Mouse (Mus musculus) embryonic fibroblast, embryonic 13.5 days (primary cell): Measurements from ENCODE around the gene Ctnnal1. TPM values are rescaled to one million over a fixed set of nuclear protein-coding genes. Genes with fewer than 3 reads are reported as not detected.

ENCODE experiments used
- H3K27ac ChIP-seq: 2 replicates; pipeline ENCODE4 v1.5.1; 2012; ENCODE audit warnings: low read length, control low read depth, inconsistent platforms; ENCODE audit not compliant: insufficient read depth
- H3K4me1 ChIP-seq: 2 replicates; pipeline ENCODE4 v1.6.1; 2011; ENCODE audit warnings: low read length; ENCODE audit not compliant: control insufficient read depth, insufficient read depth
- H3K4me3 ChIP-seq: 2 replicates; pipeline ENCODE4 v1.5.1; 2011; ENCODE audit warnings: mild to moderate bottlenecking, control low read depth, low read length; ENCODE audit not compliant: insufficient read depth
- CTCF ChIP-seq: IDR thresholded peaks from 2 replicates; pipeline ENCODE4 v1.5.1; 2011; ENCODE audit warnings: mild to moderate bottlenecking, control low read depth, low read length, moderate library complexity, borderline replicate concordance; ENCODE audit not compliant: insufficient read depth
- POLR2A ChIP-seq: IDR thresholded peaks from 2 replicates; pipeline ENCODE4 v1.6.1; 2011; ENCODE audit warnings: low read depth, mild to moderate bottlenecking, control low read depth, low read length, moderate library complexity
- polyA plus RNA-seq: library from polyadenylated mRNA; stranded (reverse); fragments of >200 nt; gene quantifications from 2 replicates; pipeline ENCODE4 v1.2.4, GENCODE M21; 2011; ENCODE audit warnings: low read depth; ENCODE audit not compliant: missing spikeins, insufficient read length

Gene Ctnnal1
- polyA plus RNA-seq, 1 experiment, result 10.4 TPM

DNA sequence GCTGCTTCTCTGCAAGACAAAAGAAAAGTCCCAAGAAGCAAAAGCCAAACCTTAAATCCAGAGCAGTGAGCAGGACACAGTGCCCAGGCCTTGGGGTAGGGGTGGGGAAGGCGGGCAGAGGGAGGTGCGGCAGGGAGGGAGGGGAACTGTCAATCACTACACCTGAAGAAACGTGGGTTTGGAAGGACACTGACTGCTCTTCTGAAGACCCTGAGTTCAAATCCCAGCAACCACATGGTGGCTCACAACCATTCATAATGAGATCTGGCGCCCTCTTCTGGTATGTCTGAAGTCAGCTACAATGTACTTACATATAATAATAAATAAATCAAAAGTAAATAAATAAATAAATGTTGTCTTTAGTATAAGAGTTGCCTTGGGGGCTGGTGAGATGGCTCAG, 20.1 kb downstream of the Ctnnal1 start:
- TF ChIP-seq CTCF (no peak), POLR2A (no peak)
- H3K4me1 ChIP-seq, result 0 out of 2 replicates have a peak, but pooled peaks cover 7% of the 10 kb centered on the region
- no peak overlapping the region for H3K27ac ChIP-seq
- no peak overlapping the region for H3K4me3 ChIP-seq

DNA sequence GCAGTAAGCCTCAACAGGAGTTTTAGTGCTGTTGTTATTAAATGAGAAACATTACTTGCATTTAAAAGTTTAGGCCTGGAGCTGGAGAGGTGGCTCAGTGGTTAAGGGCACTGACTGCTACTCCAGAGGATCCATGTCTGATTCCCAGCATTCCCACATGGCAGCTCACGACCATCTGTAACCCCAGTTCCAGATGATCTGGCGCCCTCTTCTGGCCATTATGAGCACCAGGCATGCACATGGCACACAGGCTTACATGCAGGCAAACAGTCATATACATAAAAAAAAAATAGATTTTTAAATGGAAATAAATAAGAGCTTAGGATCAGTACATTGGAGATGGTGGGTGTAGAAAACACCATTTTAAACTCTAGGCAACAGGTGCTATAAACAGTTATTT, 21.0 kb downstream of the Ctnnal1 start:
- TF ChIP-seq POLR2A (no peak), CTCF (0 out of 2 replicates have a peak, but pooled peaks have one; percentile 10)
- no peak overlapping the region for H3K27ac ChIP-seq
- H3K4me3 ChIP-seq, result no peak overlapping the region
- H3K4me1 ChIP-seq, result 0 out of 2 replicates have a peak, but pooled peaks cover 7% of the 10 kb centered on the region

DNA sequence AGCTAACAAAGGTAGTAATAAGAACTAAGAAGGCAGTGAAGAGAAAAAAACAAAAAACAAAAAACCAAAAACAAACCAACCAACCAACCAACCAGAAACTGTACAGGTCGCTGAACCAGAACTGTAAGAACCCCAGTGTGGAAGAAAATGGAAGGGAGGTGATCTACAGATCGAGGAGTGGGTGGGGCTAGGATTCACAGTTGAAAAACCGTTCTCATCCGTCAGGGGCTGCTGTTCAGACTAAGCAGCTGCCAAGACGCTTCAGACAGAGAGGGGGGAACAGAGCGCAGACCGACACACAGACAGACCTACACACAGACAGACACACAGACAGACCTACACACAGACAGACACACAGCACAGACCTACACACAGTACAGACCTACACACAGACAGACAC, 22.5 kb downstream of the Ctnnal1 start:
- H3K4me1 ChIP-seq, result peaks cover 10% of the 10 kb centered on the region; the same call in 1 of the 2 replicates
- H3K4me3 ChIP-seq, result no peak overlapping the region
- TF ChIP-seq POLR2A (no peak), CTCF (no peak)
- no peak overlapping the region for H3K27ac ChIP-seq

DNA sequence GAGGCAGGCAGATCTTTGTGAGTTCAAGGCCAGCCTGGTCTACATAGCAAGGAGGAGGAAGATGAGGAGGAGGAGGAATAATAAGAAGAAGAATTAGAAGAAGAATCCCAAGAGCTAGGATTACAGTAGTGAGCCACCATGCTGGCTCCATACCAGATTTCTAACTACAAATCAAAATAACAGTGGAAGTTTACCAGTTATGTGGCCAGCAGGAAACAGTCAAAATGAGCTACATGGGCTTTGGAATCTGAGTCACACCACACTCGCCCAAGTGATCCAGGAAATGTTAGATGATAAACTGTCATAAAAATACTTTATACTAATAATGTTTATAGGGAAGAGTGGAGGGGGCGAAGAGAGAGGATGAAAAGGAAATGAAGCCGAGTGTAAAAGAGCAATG, 24.7 kb downstream of the Ctnnal1 start:
- Histone ChIP-seq H3K4me1 (peaks cover 7% of the 10 kb centered on the region; the same call in 1 of the 2 replicates), H3K27ac (no peak overlapping the region), H3K4me3 (no peak overlapping the region)
- TF ChIP-seq POLR2A (no peak), CTCF (no peak)

DNA sequence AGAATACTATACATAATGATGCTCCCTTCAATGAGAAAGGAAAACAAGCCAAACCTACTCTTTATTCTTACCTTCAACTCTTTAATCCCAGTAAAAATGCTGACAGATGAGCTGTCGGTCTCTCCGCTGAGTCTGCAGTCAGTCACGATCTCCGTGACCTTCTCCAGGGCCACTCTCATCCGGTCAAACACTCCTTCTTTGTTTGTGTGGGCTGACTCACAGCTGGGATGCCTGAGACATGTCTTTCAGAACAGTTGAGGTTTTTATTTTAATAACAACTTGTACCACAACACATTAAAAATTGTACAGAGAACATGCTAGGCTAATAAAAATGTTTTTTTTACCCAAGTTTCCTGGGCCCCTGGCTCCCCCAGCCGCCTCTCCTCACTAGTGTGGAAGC, 27.3 kb downstream of the Ctnnal1 start:
- Histone ChIP-seq H3K4me3 (no peak overlapping the region), H3K27ac (no peak overlapping the region), H3K4me1 (peaks cover 7% of the 10 kb centered on the region; the same call in 1 of the 2 replicates)
- TF ChIP-seq CTCF (no peak), POLR2A (no peak)

DNA sequence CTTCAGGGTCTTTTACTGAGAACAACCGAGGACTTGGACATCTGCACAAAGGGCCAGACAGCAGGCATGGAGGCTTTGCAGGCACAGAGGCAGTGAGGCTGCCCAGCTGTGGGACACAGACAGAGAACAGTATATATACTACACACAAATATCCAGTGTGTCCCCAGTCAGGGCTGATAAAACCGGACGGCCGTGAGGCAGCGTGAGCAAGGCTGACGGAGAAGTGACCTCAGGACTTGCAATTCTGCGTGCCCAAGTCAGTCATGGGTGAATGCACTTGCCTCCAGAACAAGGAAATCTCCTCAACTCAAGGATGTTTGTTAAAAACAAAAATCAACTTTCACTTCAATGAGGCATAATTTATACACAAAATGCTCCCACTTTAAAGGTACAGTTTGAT, 33.0 kb downstream of the Ctnnal1 start:
- Histone ChIP-seq H3K4me3 (no peak overlapping the region), H3K4me1 (peaks cover 3% of the 10 kb centered on the region; the same call in 1 of the 2 replicates), H3K27ac (no peak overlapping the region)
- TF ChIP-seq POLR2A (no peak), CTCF (no peak)

DNA sequence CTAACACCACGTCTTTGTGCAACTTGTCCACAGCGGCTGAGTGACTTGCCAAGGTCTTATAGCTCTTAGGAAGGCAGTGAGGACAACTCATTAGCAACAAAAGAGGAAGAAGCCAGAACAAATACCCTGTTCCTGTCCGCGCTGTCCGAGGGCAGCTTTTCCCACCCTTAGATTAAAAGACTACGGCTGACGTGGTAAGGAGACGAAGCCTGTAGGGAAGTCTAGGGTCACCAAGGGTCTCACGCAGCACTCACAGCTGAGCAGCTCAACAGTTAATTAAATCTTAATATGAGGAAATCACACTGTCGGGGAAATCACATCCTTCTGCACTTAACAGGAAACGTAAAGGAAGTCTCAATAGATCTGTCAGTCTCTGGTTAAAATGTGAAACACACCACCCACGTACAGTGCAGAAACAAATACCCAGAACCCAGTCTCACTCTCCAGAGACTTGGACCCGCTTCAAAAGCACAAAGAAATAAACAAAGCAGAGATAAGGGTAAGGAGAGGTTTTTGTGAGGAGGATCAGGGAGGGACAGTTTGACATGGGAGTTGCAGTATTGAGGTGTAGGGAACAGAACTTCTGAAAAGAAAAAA, 33.9 kb downstream of the Ctnnal1 start:
- Histone ChIP-seq H3K4me3 (no peak overlapping the region), H3K4me1 (peaks cover 3% of the 10 kb centered on the region; the same call in 1 of the 2 replicates), H3K27ac (no peak overlapping the region)
- TF ChIP-seq CTCF (no peak), POLR2A (no peak)

DNA sequence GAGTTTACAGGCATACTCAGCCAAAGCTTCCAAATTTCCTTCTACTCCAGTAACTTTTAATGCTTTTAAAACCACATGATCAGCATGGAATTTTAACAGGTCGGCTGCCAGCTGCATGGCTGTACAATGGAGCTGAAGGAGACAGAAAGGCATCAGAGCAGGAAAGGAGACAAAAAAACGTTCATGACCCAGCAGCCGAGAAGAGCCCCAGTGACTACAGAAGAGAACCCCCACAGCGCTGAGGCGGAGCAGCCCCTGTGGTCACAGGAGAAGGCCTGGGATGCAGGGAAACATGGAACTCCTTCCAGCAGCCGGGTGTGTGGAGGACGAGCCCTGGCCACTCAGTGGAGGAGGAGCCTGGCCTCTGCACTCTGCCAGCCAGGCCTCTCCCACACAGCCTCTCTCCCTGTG, 35.5 kb downstream of the Ctnnal1 start:
- Histone ChIP-seq H3K4me1 (peaks cover 3% of the 10 kb centered on the region; the same call in 1 of the 2 replicates), H3K4me3 (no peak overlapping the region), H3K27ac (peak overlapping the region; percentile 92)
- TF ChIP-seq POLR2A, result peak; percentile 38
- TF ChIP-seq CTCF, result no peak

DNA sequence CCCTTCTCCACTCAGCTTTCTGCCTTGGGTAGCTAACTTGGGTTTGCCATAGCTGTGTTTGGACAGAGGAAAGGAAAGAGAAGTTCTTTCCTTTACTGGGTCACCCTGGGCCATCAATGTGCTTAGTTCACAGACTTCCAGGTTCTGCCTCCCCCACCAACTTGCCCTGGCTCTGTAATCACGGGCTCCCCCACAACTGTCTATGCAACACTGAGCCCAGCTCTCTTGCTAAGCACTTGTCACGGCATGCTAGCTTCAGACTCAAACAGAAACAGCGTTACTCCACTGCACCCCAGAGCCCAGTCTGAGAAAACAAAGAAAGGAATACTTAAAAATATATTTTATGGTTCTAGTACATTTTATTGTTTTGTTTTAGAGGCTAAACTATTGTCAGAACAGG, 36.1 kb downstream of the Ctnnal1 start:
- TF ChIP-seq POLR2A, result no peak
- no peak for TF ChIP-seq CTCF
- no peak overlapping the region for H3K4me3 ChIP-seq
- H3K4me1 ChIP-seq, result peaks cover 3% of the 10 kb centered on the region; the same call in 1 of the 2 replicates
- H3K27ac ChIP-seq, result peak overlapping the region; percentile 74

DNA sequence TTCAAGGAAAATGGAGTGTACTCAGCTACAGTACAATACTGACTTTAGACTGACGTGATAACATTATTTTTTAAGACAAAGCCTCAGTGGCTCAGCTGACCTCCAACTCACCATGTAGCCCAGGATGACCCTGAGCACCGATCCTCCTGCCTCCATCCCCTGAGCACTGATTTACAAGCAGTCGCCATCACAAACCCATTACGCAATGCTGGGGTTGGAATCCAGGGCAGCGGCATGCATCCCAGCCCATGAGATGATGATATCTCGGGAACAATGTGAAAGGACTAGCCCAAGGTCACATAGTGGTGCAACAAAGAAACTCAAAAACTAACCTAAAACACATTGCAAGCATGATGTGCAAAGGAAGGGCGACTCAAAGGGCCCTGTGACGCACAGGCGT, 40.8 kb downstream of the Ctnnal1 start:
- H3K4me1 ChIP-seq, result peaks cover 3% of the 10 kb centered on the region; the same call in 1 of the 2 replicates
- TF ChIP-seq CTCF (no peak), POLR2A (no peak)
- no peak overlapping the region for H3K4me3 ChIP-seq
- no peak overlapping the region for H3K27ac ChIP-seq
